Mouse (Mus musculus) right cerebral cortex, postnatal 14 days (tissue): ENCODE results near the gene Gm11983.
A peak's percentile ranks its signal among the peaks of the same experiment; 100 is the strongest.
"Not testable (repeated sequence)": the region's sequence is repeated elsewhere in the genome, so short reads cannot be mapped to it uniquely, and the experiment has no call there.

Experiments
- DNase-seq: peaks from one replicate; pipeline ENCODE4 v3.0.0; 2022

Gene Gm11983

DNA sequence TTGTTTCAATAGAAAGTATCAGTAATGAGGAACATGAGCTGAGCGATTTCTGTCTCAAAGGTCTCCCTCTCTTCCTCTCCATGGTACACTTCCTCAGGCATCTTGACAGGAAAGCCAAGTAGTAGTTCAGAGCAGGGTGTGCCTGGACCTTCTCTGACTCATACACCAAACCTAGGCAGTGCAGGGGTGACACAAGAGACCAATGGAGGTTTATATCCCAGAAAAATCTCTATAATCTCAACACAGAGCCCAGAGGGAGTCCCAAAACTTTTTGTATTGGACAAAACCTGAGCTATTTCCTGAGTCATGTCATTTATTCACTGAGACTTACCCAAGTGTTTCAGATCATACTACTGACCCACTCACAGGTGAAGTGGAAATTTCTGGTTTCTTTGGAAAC is at the start of gene Gm11983:
Gene Gm11983, minus strand, starts transcription at position 101 of the 400 bp plus-strand sequence.
- no peak for DNase-seq

DNA sequence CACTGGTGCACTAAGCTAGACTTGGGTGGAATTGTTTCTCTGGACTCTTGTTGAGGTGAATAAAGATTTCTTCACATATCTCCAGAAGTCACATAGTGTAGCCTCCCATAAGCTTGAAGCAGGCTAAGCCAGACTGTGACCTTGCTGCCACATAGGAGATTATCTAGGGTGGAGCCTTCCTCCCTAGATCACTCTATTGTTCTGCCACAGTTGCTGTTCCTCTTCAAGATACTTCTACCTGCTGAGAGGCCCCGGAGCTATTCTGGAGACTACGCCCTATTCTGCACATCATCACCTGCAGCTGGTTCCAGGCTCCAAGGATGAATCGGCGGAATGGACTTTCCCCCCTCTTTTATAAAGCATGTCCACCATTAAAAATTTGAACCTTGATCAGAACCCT is 45.6 kb upstream of the Gm11983 start:
- DNase-seq = not testable (repeated sequence)

- peak; percentile 31 for DNase-seq
Observed at GRCm38 (mm10) chr11:6881614-6882013, 44.2 kb upstream of the Gm11983 start.

DNA sequence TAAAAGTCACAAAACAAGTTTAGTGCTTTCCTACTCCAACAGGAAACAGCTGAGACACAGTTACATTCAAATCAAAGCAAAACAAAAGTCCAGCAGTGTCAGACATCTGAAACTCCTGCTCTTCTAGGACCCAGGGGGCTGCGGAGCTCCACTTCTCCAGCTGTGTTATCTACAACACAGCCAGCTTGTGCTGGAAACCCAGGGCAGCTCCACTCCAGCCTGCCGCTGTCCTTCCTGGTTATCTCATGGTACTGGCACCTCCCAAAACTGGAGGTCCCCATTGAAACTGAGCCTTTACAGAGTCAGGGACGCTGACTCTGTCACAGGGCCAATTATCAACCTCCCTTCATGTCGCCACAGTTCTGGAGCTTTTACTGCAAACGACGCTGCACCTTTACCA is 40.3 kb upstream of the Gm11983 start:
- no peak for DNase-seq

GRCm38 (mm10) chr11:6870947-6871346 is 33.5 kb upstream of the Gm11983 start:
- DNase-seq = no peak

GRCm38 (mm10) chr11:6865536-6865935 is 28.1 kb upstream of the Gm11983 start:
- DNase-seq = no peak

DNA sequence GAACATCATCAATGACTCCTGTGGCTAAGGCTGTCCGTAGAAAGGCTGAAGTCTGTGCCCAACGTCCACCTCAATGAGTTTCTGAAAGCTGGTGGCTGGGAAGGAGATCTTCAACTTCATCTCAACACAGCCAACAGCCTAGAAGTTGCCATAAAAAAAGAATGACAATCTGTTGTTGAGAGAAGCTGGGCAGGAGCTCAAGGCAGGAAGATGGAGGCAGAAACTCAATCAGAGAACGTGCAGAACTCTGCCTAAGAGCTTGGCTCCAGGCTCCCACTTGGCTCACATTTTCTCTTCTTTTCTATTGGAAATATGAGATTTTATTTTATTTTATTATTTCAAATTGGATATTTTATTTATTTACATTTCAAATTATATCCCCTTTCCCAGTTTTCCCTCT is 24.7 kb upstream of the Gm11983 start:
- no peak for DNase-seq

GRCm38 (mm10) chr11:6859898-6860858 is 22.7 kb upstream of the Gm11983 start:
- no peak for DNase-seq

GRCm38 (mm10) chr11:6859096-6859495 is 21.6 kb upstream of the Gm11983 start:
- DNase-seq = no peak

- no peak for DNase-seq
Observed at GRCm38 (mm10) chr11:6855942-6856341, 18.5 kb upstream of the Gm11983 start.

DNA sequence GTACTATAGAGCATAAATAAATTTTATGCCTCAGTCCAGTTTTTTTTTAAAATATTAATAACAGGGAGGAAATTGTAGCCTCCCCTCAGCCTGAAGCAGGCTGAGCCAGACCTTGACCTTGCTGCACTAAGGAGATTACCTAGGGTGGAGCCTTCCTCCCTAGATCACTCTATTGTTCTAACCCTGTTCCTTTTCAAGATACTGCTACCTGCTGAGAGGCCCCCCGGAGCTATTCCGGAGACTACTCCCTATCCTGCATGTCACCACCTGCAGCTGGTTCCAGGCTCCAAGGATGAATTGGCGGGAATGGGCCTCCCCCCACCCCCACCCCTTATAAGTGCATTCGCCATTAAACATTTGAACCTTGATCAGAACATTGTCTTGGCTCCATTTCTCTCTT is 15.9 kb upstream of the Gm11983 start:
- DNase-seq = not testable (repeated sequence)

GRCm38 (mm10) chr11:6843831-6844230 is 6.4 kb upstream of the Gm11983 start:
- DNase-seq = no peak

DNA sequence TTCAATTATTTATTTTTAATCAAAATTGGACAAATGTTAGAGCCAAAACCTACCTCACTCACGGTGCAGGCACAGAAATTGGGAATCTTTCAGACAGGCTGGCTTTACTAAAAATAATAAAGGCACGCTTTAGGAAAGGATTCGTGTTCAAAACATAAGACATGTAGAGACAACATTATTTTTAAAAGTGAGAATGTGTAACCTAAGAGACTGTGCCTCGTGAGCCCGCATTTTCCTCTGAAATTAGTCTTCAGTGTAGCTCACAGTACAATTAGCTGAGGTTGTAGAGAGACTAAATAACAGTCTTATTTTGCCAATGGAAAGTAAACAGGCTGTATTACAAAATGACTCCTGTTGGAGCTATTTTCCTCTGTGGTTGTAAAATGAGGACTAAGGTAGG is 4.7 kb upstream of the Gm11983 start:
- no peak for DNase-seq

- no peak for DNase-seq
Observed at GRCm38 (mm10) chr11:6840775-6841174, 3.3 kb upstream of the Gm11983 start.

DNA sequence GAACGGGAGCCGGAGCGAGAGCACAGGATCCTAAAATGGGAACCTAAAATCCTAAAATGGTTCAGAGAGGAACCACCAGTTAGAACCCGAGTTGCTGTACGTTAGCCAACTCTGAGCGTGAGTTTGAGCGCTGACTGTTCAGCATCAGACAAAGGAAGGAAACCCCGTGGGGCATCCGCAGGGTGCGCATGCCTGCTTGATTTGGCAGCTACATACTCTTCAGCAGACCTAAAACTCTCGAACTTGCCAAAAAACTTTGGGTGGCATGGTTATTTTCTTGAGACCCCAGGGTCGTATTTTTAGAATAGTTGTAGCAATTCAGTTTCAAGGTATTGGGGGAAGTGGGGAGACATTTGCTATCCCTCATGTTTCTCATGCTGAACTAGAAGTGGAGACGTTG is 2.8 kb downstream of the Gm11983 start:
- DNase-seq = no peak

DNA sequence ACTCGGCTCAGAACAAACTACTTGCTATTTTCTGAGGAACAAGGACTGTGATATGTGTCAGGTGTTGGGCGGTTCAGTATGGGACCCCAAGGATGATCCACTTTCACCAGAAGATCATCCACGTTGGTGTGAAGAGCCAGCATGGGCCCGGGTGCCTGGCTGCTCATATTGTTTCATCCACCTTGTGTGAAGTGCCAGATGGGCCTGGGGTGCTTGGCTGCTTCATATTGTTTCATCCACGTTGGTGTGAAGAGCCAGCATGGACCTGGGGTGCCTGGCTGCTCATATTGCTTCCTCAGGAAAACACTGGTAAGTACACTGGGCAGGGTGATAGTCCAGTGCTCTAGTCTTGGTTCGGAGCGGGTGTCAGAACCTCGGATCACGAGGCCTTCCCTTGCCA is 3.7 kb downstream of the Gm11983 start:
- no peak for DNase-seq

- DNase-seq = no peak
Observed at GRCm38 (mm10) chr11:6831931-6832330, 5.5 kb downstream of the Gm11983 start.

GRCm38 (mm10) chr11:6828196-6828595 is 9.3 kb downstream of the Gm11983 start:
- no peak for DNase-seq

DNA sequence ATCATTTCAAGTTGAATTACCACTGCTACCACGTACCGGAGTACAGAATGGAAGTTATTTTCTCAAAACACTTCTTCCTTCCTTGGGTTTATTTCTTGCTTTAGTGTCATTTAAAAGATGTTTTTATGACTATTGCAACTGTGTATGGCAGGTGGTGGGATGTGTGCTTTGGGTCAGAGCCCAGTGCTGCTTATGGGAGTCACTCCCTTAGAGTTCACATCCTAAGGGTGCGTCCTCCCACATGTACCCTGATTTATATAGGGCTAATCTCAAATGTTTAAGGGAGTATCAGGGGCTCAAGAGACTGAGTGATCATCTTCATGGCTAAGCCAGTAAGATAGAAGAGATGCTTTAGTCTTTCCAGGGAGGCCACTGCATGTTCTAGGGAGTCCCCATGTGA is 11.3 kb downstream of the Gm11983 start:
- DNase-seq = no peak

GRCm38 (mm10) chr11:6823176-6823575 is 14.3 kb downstream of the Gm11983 start:
- no peak for DNase-seq

GRCm38 (mm10) chr11:6814486-6814885 is 23.0 kb downstream of the Gm11983 start:
- no peak for DNase-seq

DNA sequence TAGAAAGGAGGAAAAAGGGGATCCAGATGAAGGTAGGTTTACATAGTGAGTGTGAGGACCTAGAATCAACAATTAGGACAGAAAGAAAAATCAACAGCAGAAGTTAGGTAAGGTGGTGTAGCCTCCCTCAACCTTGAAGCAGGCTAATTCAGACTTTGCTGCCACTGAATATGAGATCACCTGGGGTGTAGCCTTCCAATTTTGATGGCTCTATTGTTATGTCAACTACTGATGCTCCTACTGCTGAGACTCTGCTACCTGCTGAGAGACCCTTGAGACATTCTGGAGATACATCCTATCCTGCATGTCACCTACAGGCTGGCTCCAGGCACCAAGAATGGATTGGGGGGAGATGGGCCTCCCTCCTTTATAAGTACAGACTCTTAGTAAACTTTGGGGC is 34.6 kb downstream of the Gm11983 start:
- DNase-seq = not testable (repeated sequence)

- no peak for DNase-seq
Observed at GRCm38 (mm10) chr11:6790690-6791089, 46.8 kb downstream of the Gm11983 start.
